Mouse (Mus musculus) heart, postnatal 25 days (tissue): Measurements from ENCODE around the gene Kdelc1. TPM values are rescaled to one million over a fixed set of nuclear protein-coding genes. Genes with fewer than 3 reads are reported as not detected.

Source experiments
- DNase-seq: peaks from one replicate; pipeline ENCODE4 v3.0.0; 2022; ENCODE audit warnings: low spot score
- intact Hi-C: fragments of 180-260 bp; cut with DNase I; formaldehyde crosslinking; loops from one replicate; pipeline ENCODE4 v1.15.1; 2025
- total RNA-seq, 2 experiments: library from RNA; stranded (reverse); gene quantifications; 2 replicates each; pipeline ENCODE4 v1.2.3; 2021

Gene Kdelc1
- 10 to 100 TPM; 23.0 to 24.9 TPM for total RNA-seq

- intact Hi-C loops, result loop anchor here (1.0 to 2.0 kb wide), 2 partner anchors 16 to 28 kb away; partner anchors contain the start of genes Ercc5 and Tex30
- DNase-seq, result peak; percentile 83
These were observed at the start of gene Kdelc1, which contains the start of gene Bivm for GRCm38 (mm10) chr1:44118239-44119054. Kdelc1 (minus strand) TSS chr1:44118808. Bivm (plus strand) TSS chr1:44118957.

GRCm38 (mm10) chr1:44167859-44168383, 49.3 kb upstream of the Kdelc1 start:
- DNase-seq, result no peak
- intact Hi-C loops, result no loop called here

- no peak for DNase-seq
- intact Hi-C loops, result no loop called here
These were observed 43.8 kb upstream of the Kdelc1 start for GRCm38 (mm10) chr1:44162389-44162788.

GRCm38 (mm10) chr1:44161818-44162217, 43.2 kb upstream of the Kdelc1 start:
- DNase-seq, result no peak
- intact Hi-C loops, result no loop called here

GRCm38 (mm10) chr1:44158317-44158716, 39.7 kb upstream of the Kdelc1 start:
- no peak for DNase-seq
- intact Hi-C loops, result no loop called here

- intact Hi-C loops, result no loop called here
- DNase-seq, result no peak
These were observed 36.7 kb upstream of the Kdelc1 start for GRCm38 (mm10) chr1:44155287-44155686.

- intact Hi-C loops, result loop anchor here (5.0 kb wide), 1 partner anchor 46 kb away; the partner anchor contains the start of gene Tex30
- no peak for DNase-seq
These were observed 30.1 kb upstream of the Kdelc1 start for GRCm38 (mm10) chr1:44148706-44149105.

GRCm38 (mm10) chr1:44147563-44148381, 29.2 kb upstream of the Kdelc1 start, which contains the start of gene Ercc5:
Ercc5 (plus strand) TSS chr1:44147744.
- intact Hi-C loops, result loop anchor here (2.0 to 5.0 kb wide), 2 partner anchors 29 to 45 kb away; partner anchors contain the start of genes Bivm, Kdelc1 and Tex30
- DNase-seq, result peak; percentile 82

GRCm38 (mm10) chr1:44142747-44143146, 24.1 kb upstream of the Kdelc1 start:
- DNase-seq, result no peak
- intact Hi-C loops, result no loop called here

- no peak for DNase-seq
- intact Hi-C loops, result no loop called here
These were observed 21.6 kb upstream of the Kdelc1 start for GRCm38 (mm10) chr1:44140232-44140631.

GRCm38 (mm10) chr1:44129929-44130581, 11.4 kb upstream of the Kdelc1 start:
- intact Hi-C loops, result no loop called here

GRCm38 (mm10) chr1:44125590-44125989, 7.0 kb upstream of the Kdelc1 start:
- no peak for DNase-seq
- intact Hi-C loops, result no loop called here

More at GRCm38 (mm10) chr1:44129929-44130581, 11.4 kb upstream of the Kdelc1 start:
- no peak for DNase-seq

GRCm38 (mm10) chr1:44122256-44122655, 3.6 kb upstream of the Kdelc1 start:
- intact Hi-C loops, result no loop called here
- no peak for DNase-seq

- intact Hi-C loops, result no loop called here
- DNase-seq, result no peak
These were observed 1.4 kb upstream of the Kdelc1 start for GRCm38 (mm10) chr1:44120074-44120406.

GRCm38 (mm10) chr1:44119201-44120073, 829 bp upstream of the Kdelc1 start:
- intact Hi-C loops, result loop anchor here (2.0 kb wide), 1 partner anchor 27 kb away; the partner anchor contains the start of gene Ercc5
- DNase-seq, result peak; percentile 67

- intact Hi-C loops, result no loop called here
- DNase-seq, result no peak
These were observed 1.0 kb downstream of the Kdelc1 start for GRCm38 (mm10) chr1:44117571-44117970.

- no peak for DNase-seq
- intact Hi-C loops, result loop anchor here (1.0 to 5.0 kb wide), 3 partner anchors 15 to 276 kb away; partner anchors contain the start of genes Bivm, Ercc5, Kdelc1 and Uxs1
These were observed 15.7 kb downstream of the Kdelc1 start for GRCm38 (mm10) chr1:44102939-44103338.

GRCm38 (mm10) chr1:44102259-44102717, 16.3 kb downstream of the Kdelc1 start, which contains the start of gene Tex30:
Tex30 (minus strand) TSS chr1:44102441.
- intact Hi-C loops, result loop anchor here (1.0 to 5.0 kb wide), 3 partner anchors 16 to 275 kb away; partner anchors contain the start of genes Bivm, Ercc5, Kdelc1 and Uxs1
- peak; percentile 88 for DNase-seq
